Mouse (Mus musculus) heart, adult 9 months (tissue): ENCODE data around the gene Lrrc20.

Experiments
- DNase-seq, 2 experiments: peaks; one replicate each; pipeline ENCODE4 v3.0.0; 2022; ENCODE audit warnings: low spot score in 2 of 2

Gene Lrrc20

GRCm38 (mm10) chr10:61473640-61474039 is 2.0 kb upstream of the Lrrc20 start:
- peak; percentile 66 to 67 for DNase-seq

- DNase-seq: no peak
These were observed 1.3 kb upstream of the Lrrc20 start for GRCm38 (mm10) chr10:61474344-61474743.

DNA sequence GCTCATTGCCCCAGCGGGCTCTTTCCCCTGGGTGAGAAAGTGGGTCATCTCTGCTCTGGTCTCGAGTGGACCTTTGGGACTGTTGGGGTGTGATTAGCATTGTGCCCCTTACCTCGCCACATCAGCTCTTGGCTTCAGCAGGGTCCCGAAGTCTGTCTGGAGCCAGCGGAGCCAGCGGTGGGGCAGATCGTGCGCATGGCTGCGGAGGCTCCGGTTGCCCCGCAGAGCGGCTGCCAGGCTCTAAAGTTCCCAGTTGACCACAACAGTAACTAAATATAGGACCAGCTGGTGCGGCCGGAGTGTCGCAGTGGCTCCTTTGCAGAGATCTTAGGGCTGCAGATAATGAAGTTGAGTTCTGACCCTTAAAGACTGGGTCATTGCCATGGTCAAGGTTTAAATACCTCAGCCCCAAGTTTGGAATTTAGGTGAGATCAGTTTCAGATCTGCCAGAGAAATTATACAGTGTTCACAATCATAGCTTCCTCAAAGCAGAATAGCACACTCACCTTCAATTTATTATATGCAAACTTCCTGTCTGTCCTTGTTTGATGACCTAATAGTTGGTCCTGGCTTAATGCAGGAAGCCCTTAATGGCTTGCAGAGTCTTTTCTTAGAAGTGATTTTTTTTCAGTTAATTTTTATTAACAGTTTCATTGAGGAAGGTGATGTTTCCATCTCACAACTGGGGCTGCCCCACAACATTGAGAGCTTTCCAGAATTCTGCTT is 1.0 kb downstream of the Lrrc20 start:
- DNase-seq: peak; percentile 25 to 27

DNA sequence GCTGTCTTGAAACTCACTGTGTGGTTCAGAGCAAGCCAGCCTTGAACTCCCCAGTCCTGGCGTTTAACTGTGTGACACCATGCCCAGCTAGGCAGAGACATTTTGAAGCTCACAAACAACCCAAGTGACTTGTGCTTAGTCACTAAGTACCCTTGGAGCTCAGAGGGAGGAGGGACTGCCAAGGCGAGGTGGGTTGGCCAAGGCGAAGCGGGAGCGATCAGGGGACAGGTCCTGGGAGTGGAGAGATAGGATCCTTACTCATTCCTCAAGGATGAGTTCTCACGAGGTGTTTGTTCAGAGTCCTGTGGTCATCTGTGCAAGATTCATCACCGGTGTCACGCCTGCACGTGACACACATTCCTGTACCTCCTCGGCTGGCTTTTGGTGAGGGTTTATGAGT is 3.9 kb downstream of the Lrrc20 start:
- no peak for DNase-seq

- DNase-seq: no peak
These were observed 4.3 kb downstream of the Lrrc20 start for GRCm38 (mm10) chr10:61479927-61480326.

DNA sequence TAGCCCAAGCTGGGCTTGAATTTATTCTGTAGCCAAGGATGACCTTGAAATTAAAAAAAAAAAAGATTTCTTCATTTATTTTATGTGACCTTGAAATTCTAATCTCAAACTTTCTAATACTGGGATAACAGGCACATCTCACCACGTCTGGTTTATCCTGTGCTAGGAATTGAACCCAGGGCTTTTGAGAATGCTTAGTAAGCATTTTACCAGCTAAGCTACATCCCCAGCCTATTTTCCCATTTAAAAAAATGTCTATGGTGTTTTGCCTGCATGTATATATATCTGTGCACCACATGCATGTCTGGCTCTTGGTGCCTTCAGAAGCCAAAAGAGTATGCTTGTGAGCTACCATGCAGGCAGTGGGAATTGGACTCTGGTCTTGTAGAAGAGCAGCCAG is 4.9 kb downstream of the Lrrc20 start:
- DNase-seq: no peak

GRCm38 (mm10) chr10:61482771-61483170 is 7.2 kb downstream of the Lrrc20 start:
- DNase-seq: no peak

GRCm38 (mm10) chr10:61484801-61485200 is 9.2 kb downstream of the Lrrc20 start:
- no peak for DNase-seq

GRCm38 (mm10) chr10:61486551-61487339 is 11.1 kb downstream of the Lrrc20 start:
- no peak for DNase-seq

- no peak for DNase-seq
These were observed 13.0 kb downstream of the Lrrc20 start for GRCm38 (mm10) chr10:61488522-61489110.

DNA sequence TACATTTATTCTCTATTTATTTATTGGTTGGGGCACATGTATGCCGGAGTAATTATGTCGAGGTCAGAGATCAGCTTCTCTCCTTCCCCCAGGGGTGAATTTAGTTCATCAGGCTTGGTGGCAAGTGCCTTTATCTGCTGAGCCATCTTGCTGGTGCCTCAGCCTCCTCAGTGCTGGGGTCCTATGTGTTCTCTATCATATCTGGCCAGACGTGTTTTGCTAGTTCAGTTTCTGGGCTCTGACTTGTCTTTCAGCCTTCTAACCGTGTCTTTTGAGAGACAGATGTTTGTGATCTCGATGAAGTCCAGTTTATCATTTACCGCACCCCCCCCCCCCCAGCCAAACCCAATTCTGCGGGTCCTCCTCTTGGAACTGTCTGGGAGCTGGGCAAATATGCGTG is 16.0 kb downstream of the Lrrc20 start:
- DNase-seq: no peak

GRCm38 (mm10) chr10:61492040-61492439 is 16.4 kb downstream of the Lrrc20 start:
- DNase-seq: peak; percentile 69

DNA sequence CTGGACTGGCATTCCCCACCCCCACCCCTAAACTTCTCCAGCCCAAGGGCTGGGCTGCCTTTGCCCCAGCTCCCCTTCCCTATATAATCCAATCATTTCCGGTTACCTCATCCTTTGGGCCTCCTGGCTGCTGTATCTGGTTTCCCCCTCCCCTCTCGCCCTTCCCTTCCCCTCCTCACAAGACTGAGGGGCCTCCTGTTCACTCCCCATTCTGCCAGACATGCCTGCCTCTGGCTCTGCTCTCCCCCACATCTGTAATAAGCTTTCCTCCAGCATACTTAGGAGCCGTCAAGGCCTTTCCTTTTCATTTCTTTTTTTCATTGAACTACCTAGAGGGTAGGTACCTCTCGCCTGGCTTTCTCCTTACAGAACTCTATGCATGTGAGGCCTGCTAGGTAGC is 19.9 kb downstream of the Lrrc20 start:
- DNase-seq: no peak

GRCm38 (mm10) chr10:61496231-61496630 is 20.6 kb downstream of the Lrrc20 start:
- DNase-seq: no peak

GRCm38 (mm10) chr10:61499505-61500466 is 24.2 kb downstream of the Lrrc20 start:
- no peak for DNase-seq

- DNase-seq: no peak
These were observed 25.2 kb downstream of the Lrrc20 start for GRCm38 (mm10) chr10:61500756-61501155.

- DNase-seq: no peak
These were observed 28.5 kb downstream of the Lrrc20 start for GRCm38 (mm10) chr10:61504073-61504472.

- no peak for DNase-seq
These were observed 31.0 kb downstream of the Lrrc20 start for GRCm38 (mm10) chr10:61506381-61507200.

DNA sequence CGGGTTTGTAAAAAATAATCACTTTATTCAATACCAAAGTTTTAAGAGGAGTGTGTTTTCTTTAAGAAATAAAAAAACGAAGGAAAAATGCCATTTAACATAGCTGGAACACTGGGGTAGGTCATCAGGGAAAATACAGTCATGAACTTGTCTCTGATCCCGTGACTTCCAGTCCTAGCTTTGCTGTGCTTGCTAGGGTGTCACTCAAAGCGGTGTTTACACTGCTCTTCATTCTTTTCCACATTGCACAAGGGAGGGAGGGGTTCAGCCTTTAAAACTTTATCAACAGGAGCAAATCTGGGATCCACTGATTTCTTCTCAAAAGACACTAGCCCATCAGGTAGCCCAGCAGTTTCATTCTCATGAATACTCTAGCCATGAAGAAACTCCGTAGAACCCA is 34.3 kb downstream of the Lrrc20 start:
- DNase-seq: no peak

DNA sequence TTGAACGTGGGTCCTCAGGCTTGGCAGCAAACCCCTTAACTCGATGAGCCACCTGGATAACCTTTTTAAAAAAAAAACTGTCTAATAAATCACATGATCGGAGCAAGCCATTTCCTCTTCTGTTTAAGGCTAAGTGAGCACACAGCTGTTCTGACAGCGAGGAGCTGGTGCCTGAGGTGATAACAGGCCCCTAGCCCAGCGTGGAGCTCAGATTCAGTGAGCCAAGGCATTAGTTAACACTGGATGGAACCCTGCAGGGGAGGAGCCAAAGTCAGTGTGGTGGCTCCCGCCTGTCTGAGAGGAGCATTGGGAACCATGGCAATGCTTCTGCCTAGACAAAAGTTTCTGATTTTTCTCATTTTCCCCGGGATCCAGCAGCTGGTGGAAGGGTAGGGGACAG is 35.2 kb downstream of the Lrrc20 start:
- DNase-seq: no peak
